Mouse (Mus musculus) MEL (cell line): ENCODE results near the gene Fah. TPM values are rescaled to one million over a fixed set of nuclear protein-coding genes. Genes with fewer than 3 reads are reported as not detected.

Source experiments
- DNase-seq: peaks from one replicate; pipeline ENCODE4 v3.0.0; 2011; ENCODE audit warnings: low read depth, low spot score
- H3K27ac ChIP-seq: 2 replicates; pipeline ENCODE4 v1.5.1; 2012; ENCODE audit warnings: low read depth, mild to moderate bottlenecking, control low read depth, low read length, moderate library complexity; ENCODE audit not compliant: control insufficient read depth
- H3K27me3 ChIP-seq, 2 experiments: fragments of 150-350 bp in 1 of 2; sonication (generic) in 1 of 2; 2 replicates each; pipeline ENCODE4 v1.6.1; 2012; ENCODE audit warnings: low read length in 2 of 2, mild to moderate bottlenecking in 2 of 2, improper control_type of control experiment in 1 of 2, moderate library complexity in 1 of 2; ENCODE audit not compliant: insufficient read depth in 2 of 2, control insufficient read depth in 1 of 2
- H3K36me3 ChIP-seq, 2 experiments: 2 replicates each; pipeline ENCODE4 v1.6.1; 2012 to 2014; ENCODE audit warnings: low read length in 2 of 2, improper control_type of control experiment in 1 of 2, inconsistent platforms in 1 of 2, mild to moderate bottlenecking in 1 of 2; ENCODE audit not compliant: insufficient read depth in 2 of 2, control insufficient read depth in 1 of 2
- H3K4me1 ChIP-seq, 2 experiments: fragments of 150-350 bp in 1 of 2; sonication (generic) in 1 of 2; 2 replicates each; pipeline ENCODE4 v1.6.1; 2012; ENCODE audit warnings: low read length in 2 of 2, improper control_type of control experiment in 1 of 2, mild to moderate bottlenecking in 1 of 2; ENCODE audit not compliant: insufficient read depth in 2 of 2, control insufficient read depth in 1 of 2
- H3K4me3 ChIP-seq, 2 experiments: fragments of 150-350 bp in 1 of 2; sonication (generic) in 1 of 2; 2 replicates each; pipeline ENCODE4 v1.5.1; 2012; ENCODE audit warnings: low read depth in 2 of 2, low read length in 2 of 2, mild to moderate bottlenecking in 2 of 2, moderate library complexity in 2 of 2, control low read depth in 1 of 2, improper control_type of control experiment in 1 of 2; ENCODE audit not compliant: control insufficient read depth in 1 of 2, insufficient read depth in 1 of 2
- H3K79me2 ChIP-seq: 2 replicates; pipeline ENCODE4 v1.6.1; 2012; ENCODE audit warnings: mild to moderate bottlenecking, low read length, moderate library complexity; ENCODE audit not compliant: control insufficient read depth, poor library complexity, insufficient read depth
- H3K9ac ChIP-seq: 2 replicates; pipeline ENCODE4 v1.6.1; 2012; ENCODE audit warnings: low read depth, mild to moderate bottlenecking, control low read depth, low read length, moderate library complexity; ENCODE audit not compliant: control insufficient read depth, poor library complexity, severe bottlenecking
- H3K9me3 ChIP-seq: fragments of 150-350 bp; sonication (generic); replicated peaks from 2 replicates; pipeline ENCODE4 v1.6.1; 2012; ENCODE audit warnings: mild to moderate bottlenecking, low read length, improper control_type of control experiment, moderate library complexity; ENCODE audit not compliant: insufficient read depth
- CHD2 ChIP-seq: IDR thresholded peaks from 2 replicates; pipeline ENCODE4 v1.6.1; 2011; ENCODE audit warnings: low read length, improper control_type of control experiment
- CTCF ChIP-seq, 3 experiments: IDR thresholded peaks in 2 of 3; conservative IDR thresholded peaks in 1 of 3; 2 replicates each; pipeline ENCODE4 v1.5.1; 2011 to 2012; ENCODE audit warnings: low read length in 3 of 3, low read depth in 2 of 3, mild to moderate bottlenecking in 2 of 3, improper control_type of control experiment in 1 of 3, inconsistent platforms in 1 of 3, mixed read lengths in 1 of 3, moderate library complexity in 1 of 3; ENCODE audit not compliant: control insufficient read depth in 1 of 3, insufficient read depth in 1 of 3, poor library complexity in 1 of 3, severe bottlenecking in 1 of 3
- E2F4 ChIP-seq: IDR thresholded peaks from 2 replicates; pipeline ENCODE4 v1.6.1; 2011; ENCODE audit warnings: low read depth, low read length, improper control_type of control experiment, borderline replicate concordance
- EP300 ChIP-seq, 2 experiments: IDR thresholded peaks; 2 replicates each; pipeline ENCODE4 v1.6.1; 2011; ENCODE audit warnings: improper control_type of control experiment in 2 of 2, low read length in 2 of 2, low read depth in 1 of 2, mild to moderate bottlenecking in 1 of 2
- GATA1 ChIP-seq: IDR thresholded peaks from 2 replicates; pipeline ENCODE4 v1.6.1; 2011; ENCODE audit warnings: low read depth, low read length, improper control_type of control experiment
- JUND ChIP-seq: IDR thresholded peaks from 2 replicates; pipeline ENCODE4 v1.6.1; 2011; ENCODE audit warnings: low read depth, mild to moderate bottlenecking, improper control_type of control experiment, low read length
- MAFK ChIP-seq: IDR thresholded peaks from 2 replicates; pipeline ENCODE4 v1.6.1; 2011; ENCODE audit warnings: low read depth, mild to moderate bottlenecking, low read length, improper control_type of control experiment, borderline replicate concordance
- MAZ ChIP-seq: IDR thresholded peaks from 2 replicates; pipeline ENCODE4 v1.6.1; 2012; ENCODE audit warnings: low read depth, mild to moderate bottlenecking, inconsistent platforms, low read length, improper control_type of control experiment
- MYC ChIP-seq: IDR thresholded peaks from 2 replicates; pipeline ENCODE4 v1.6.1; 2011; ENCODE audit warnings: low read depth, mild to moderate bottlenecking, low read length, improper control_type of control experiment, moderate library complexity
- NELFE ChIP-seq: IDR thresholded peaks from 2 replicates; pipeline ENCODE4 v1.6.1; 2011; ENCODE audit warnings: low read depth, low read length, improper control_type of control experiment
- NRF1 ChIP-seq: IDR thresholded peaks from 2 replicates; pipeline ENCODE4 v1.6.1; 2014; ENCODE audit warnings: low read depth, mild to moderate bottlenecking, inconsistent platforms, low read length, improper control_type of control experiment, moderate library complexity; ENCODE audit not compliant: poor library complexity, insufficient read depth, severe bottlenecking
- RAD21 ChIP-seq: IDR thresholded peaks from 2 replicates; pipeline ENCODE4 v1.6.1; 2011; ENCODE audit warnings: mild to moderate bottlenecking, low read depth, low read length, improper control_type of control experiment
- SIN3A ChIP-seq: IDR thresholded peaks from 2 replicates; pipeline ENCODE4 v1.6.1; 2012; ENCODE audit warnings: low read length, improper control_type of control experiment, inconsistent platforms
- SMC3 ChIP-seq: IDR thresholded peaks from 2 replicates; pipeline ENCODE4 v1.6.1; 2011; ENCODE audit warnings: low read depth, low read length, improper control_type of control experiment
- TBP ChIP-seq: IDR thresholded peaks from 2 replicates; pipeline ENCODE4 v1.8.0; 2011; ENCODE audit warnings: low read depth, low read length, improper control_type of control experiment
- TCF12 ChIP-seq: IDR thresholded peaks from 2 replicates; pipeline ENCODE4 v1.6.1; 2014; ENCODE audit warnings: low read depth, mild to moderate bottlenecking, inconsistent platforms, low read length, improper control_type of control experiment, moderate library complexity
- UBTF ChIP-seq: IDR thresholded peaks from 2 replicates; pipeline ENCODE4 v1.6.1; 2012; ENCODE audit warnings: low read depth, mild to moderate bottlenecking, inconsistent platforms, low read length, improper control_type of control experiment, moderate library complexity, borderline replicate concordance; ENCODE audit not compliant: insufficient read depth
- USF1 ChIP-seq: IDR thresholded peaks from 2 replicates; pipeline ENCODE4 v1.6.1; 2014; ENCODE audit warnings: low read depth, mild to moderate bottlenecking, inconsistent platforms, low read length, improper control_type of control experiment, moderate library complexity
- USF2 ChIP-seq, 2 experiments: IDR thresholded peaks; 2 replicates each; pipeline ENCODE4 v1.6.1; 2011 to 2012; ENCODE audit warnings: improper control_type of control experiment in 2 of 2, low read length in 2 of 2, borderline replicate concordance in 1 of 2, inconsistent platforms in 1 of 2, low read depth in 1 of 2, mild to moderate bottlenecking in 1 of 2; ENCODE audit not compliant: insufficient read depth in 1 of 2
- ZMIZ1 ChIP-seq: IDR thresholded peaks from 2 replicates; pipeline ENCODE4 v1.6.1; 2012; ENCODE audit warnings: low read depth, mild to moderate bottlenecking, inconsistent platforms, low read length, improper control_type of control experiment, moderate library complexity
- ZNF384 ChIP-seq: IDR thresholded peaks from 2 replicates; pipeline ENCODE4 v1.6.1; 2012; ENCODE audit warnings: low read depth, mild to moderate bottlenecking, inconsistent platforms, low read length, improper control_type of control experiment
- polyA plus RNA-seq, 2 experiments: library from polyadenylated mRNA; stranded (reverse) in 1 of 2; unstranded in 1 of 2; fragments of >175 nt in 1 of 2; fragments of >200 nt in 1 of 2; gene quantifications; 2 replicates each; pipeline versions ENCODE4 v1.2.1 to v1.2.4; 2012; ENCODE audit warnings: low replicate concordance in 2 of 2, low read depth in 1 of 2; ENCODE audit not compliant: insufficient read length in 2 of 2, insufficient read depth in 1 of 2, missing spikeins in 1 of 2
- total RNA-seq: library from RNA; depleted of rRNA; stranded (reverse); fragments of 300-350 nt; gene quantifications from 2 replicates; pipeline ENCODE4 v1.2.3, GENCODE M21; 2012

The Fah gene
- total and polyA plus RNA-seq, 3 experiments = not detected

DNA sequence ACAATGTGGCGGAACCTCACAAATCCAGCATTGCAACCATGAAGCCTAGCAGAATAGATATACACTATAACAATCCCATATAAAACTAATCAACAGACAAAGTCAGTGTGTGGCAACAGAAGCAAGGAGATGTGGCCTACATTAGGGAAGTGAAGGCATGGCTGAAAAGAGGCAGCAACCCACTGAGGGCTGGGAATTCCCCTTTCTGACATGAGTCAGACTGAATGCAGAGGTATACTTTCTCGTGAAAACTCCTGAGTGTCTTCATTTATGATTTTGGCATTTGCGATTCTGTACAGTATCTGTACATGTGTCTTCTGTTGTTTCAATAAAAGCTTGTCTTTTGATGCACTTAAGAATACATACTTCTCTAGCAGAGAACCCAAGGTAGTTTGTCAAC, 15.2 kb downstream of the Fah start:
- H3K4me1 ChIP-seq = peaks cover 0 to 15% of the 10 kb centered on the region in 2 experiments; a peak in 3 of 4 replicates
- TF ChIP-seq EP300 (IDR thresholded peaks at IDR 0.05; ENCODE audit: low read depth in 1 of 2, low read length in 2 of 2) = no peak
- no peak for TF ChIP-seq MAFK
- TF ChIP-seq MAZ = no peak
- no peak for TF ChIP-seq RAD21
- TF ChIP-seq ZNF384 = no peak
- TF ChIP-seq MYC = no peak
- TF ChIP-seq, all 39 proteins: peak for 0
- Histone ChIP-seq H3K27ac (no peak overlapping the region), H3K36me3 (peaks cover 0 to 7% of the 10 kb centered on the region in 2 experiments; a peak in 2 of 4 replicates), H3K79me2 (no peaks in the 10 kb centered on the region), H3K27me3 (no peaks in the 10 kb centered on the region; a peak in 1 of 4 replicates), H3K4me3 (no peak overlapping the region), H3K9me3 (no peaks in the 10 kb centered on the region), H3K9ac (no peak overlapping the region)
- DNase-seq = no peak

DNA sequence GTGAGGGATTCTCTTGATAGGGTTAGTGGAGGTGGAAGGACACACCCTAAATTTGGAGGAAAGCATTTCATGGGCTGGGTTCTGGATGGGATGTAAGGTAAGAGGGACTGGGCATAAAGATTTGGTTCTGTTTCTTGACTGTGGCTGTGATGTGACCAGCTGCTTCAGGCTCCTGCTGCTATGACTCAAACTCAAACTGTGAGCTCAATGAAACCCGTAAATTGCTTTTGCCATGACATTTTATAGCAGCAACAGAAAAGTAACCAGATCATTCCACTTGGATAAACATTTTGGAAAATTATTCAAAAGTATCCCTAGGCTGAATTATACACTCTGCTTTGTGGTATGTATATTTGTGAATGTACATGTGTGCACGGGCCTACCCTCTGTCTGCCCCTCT, 15.9 kb downstream of the Fah start:
- TF ChIP-seq GATA1 (no peak), E2F4 (no peak), CHD2 (no peak), JUND (no peak), RAD21 (no peak), USF2 (IDR thresholded peaks at IDR 0.05; ENCODE audit: borderline replicate concordance in 1 of 2, insufficient read depth in 1 of 2, low read depth in 1 of 2, low read length in 2 of 2) (no peak), SIN3A (no peak), MYC (no peak), UBTF (no peak), TCF12 (no peak), USF1 (no peak), SMC3 (no peak), ZMIZ1 (no peak), TBP (no peak), NRF1 (no peak), EP300 (IDR thresholded peaks at IDR 0.05; ENCODE audit: low read depth in 1 of 2, low read length in 2 of 2) (no peak), NELFE (no peak), CTCF (IDR thresholded peaks at IDR 0.05 in 2 of 3, conservative IDR thresholded peaks at IDR 0.05 in 1 of 3; ENCODE audit: control insufficient read depth in 1 of 3, insufficient read depth in 1 of 3, low read depth in 2 of 3, low read length in 3 of 3, poor library complexity in 1 of 3, severe bottlenecking in 1 of 3) (no peak)
- H3K4me1 ChIP-seq = peaks cover 0 to 15% of the 10 kb centered on the region in 2 experiments; a peak in 3 of 4 replicates
- H3K79me2 ChIP-seq = no peaks in the 10 kb centered on the region

More for the DNA sequence above, 15.9 kb downstream of the Fah start:
- H3K27me3 ChIP-seq = no peaks in the 10 kb centered on the region; a peak in 1 of 4 replicates
- H3K27ac ChIP-seq = no peak overlapping the region
- no peak for DNase-seq
- peaks cover 0 to 7% of the 10 kb centered on the region in 2 experiments; a peak in 2 of 4 replicates for H3K36me3 ChIP-seq
- no peak overlapping the region for H3K4me3 ChIP-seq
- H3K9ac ChIP-seq = no peak overlapping the region
- no peaks in the 10 kb centered on the region for H3K9me3 ChIP-seq
